Mouse (Mus musculus) olfactory bulb, adult 2 months (tissue): ENCODE data around the gene Trpm2.

Source experiments
- CTCF ChIP-seq: fragments of 200-500 bp; IDR thresholded peaks from 2 replicates; pipeline ENCODE4 v1.5.1; 2012; ENCODE audit warnings: low read depth, mild to moderate bottlenecking, low read length, moderate library complexity; ENCODE audit not compliant: insufficient read depth
- POLR2A ChIP-seq: fragments of 200-500 bp; IDR thresholded peaks from 2 replicates; pipeline ENCODE4 v1.6.1; 2012; ENCODE audit warnings: mild to moderate bottlenecking, low read depth, low read length, moderate library complexity; ENCODE audit not compliant: insufficient read depth

- TF ChIP-seq CTCF (no peak), POLR2A (no peak)
Observed at GRCm38 (mm10) chr10:78008169-78008568, 37.8 kb upstream of the Trpm2 start.
